Mouse (Mus musculus): ENCODE data around the gene Rps6kb2. TPM values are rescaled to one million over a fixed set of nuclear protein-coding genes. Genes with fewer than 3 reads are reported as not detected.

Gene Rps6kb2
- total RNA-seq, 2 experiments from 2014 or later = 16.5 to 16.8 TPM

GRCm38 (mm10) chr19:4106654-4107053 lies 56.5 kb downstream of the Rps6kb2 start:
- no peak for DNase-seq (ENCODE audit: low spot score)
- intact Hi-C loops (cut with DNase I) = no loop called here

DNA sequence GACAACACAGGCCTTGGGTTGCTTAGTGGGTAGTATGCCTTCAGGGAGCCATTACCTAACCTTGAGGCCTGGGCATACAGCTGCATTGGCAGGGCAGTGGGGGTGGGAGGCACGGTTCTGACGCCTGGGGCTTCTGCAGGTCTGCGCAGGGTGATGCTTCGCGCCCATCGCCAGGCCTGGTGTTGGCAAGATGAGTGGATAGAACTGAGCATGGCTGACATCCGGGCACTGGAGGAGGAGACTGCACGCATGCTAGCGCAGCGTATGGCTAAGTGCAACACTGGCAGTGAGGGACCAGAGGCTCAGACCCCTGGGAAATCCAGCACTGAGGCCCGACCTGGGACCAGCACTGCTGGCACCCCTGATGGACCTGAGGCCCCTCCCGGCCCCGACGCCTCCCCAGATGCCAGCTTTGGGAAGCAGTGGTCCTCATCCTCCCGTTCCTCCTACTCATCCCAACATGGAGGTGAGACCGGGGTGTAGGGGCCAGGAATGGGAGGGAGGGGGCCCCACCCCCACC lies 58.4 kb downstream of the Rps6kb2 start:
- intact Hi-C loops (cut with DNase I) = no loop called here
- DNase-seq (ENCODE audit: low spot score) = no peak

Other genes with a start within 250 kb of the Rps6kb2 start
- gene Aldh3b1, start 233.5 kb downstream of the Rps6kb2 start, total RNA-seq (2021) = 1 to 10 TPM; 1.8 TPM
- gene Unc93b1, start 228.2 kb downstream of the Rps6kb2 start, total RNA-seq (2021) = 10 to 100 TPM; 19.0 to 20.3 TPM
- gene Aldh3b3, start 204.7 kb downstream of the Rps6kb2 start, total RNA-seq (2021) = 1 to 10 TPM in 1 of 2 experiments, under 1 TPM in 1; 0.60 to 1.1 TPM
- gene Aldh3b2, start 191.0 kb downstream of the Rps6kb2 start, total RNA-seq (2021) = under 1 TPM; 0.14 to 0.23 TPM
- gene Acy3, start 176.8 kb downstream of the Rps6kb2 start, total RNA-seq (2021) = 10 to 100 TPM; 20.3 to 21.5 TPM
- not detected for gene Tbx10, start 170.6 kb downstream of the Rps6kb2 start, total RNA-seq (2021)
- gene Nudt8, start 162.8 kb downstream of the Rps6kb2 start, total RNA-seq (2021) = 100 to 1,000 TPM; 109 to 118 TPM
- gene Gm49405, start 162.7 kb downstream of the Rps6kb2 start, total RNA-seq (2021) = 1 to 10 TPM; 2.0 to 2.2 TPM
- gene Doc2g, start 160.0 kb downstream of the Rps6kb2 start, total RNA-seq (2021) = 100 to 1,000 TPM; 148 to 152 TPM
- gene Ndufv1, start 150.5 kb downstream of the Rps6kb2 start, total RNA-seq (2021) = 1,000 to 10,000 TPM; 1,136 to 1,167 TPM
- 100 to 1,000 TPM; 321 to 327 TPM for gene Gstp1, start 125.4 kb downstream of the Rps6kb2 start, total RNA-seq (2021)
- gene Gstp2, start 117.3 kb downstream of the Rps6kb2 start, total RNA-seq (2021) = 100 to 1,000 TPM in 1 of 2 experiments, 10 to 100 TPM in 1; 87.8 to 116 TPM
- not detected for gene Gstp3, start 103.8 kb downstream of the Rps6kb2 start, total RNA-seq (2021)
- gene Cabp2, start 81.8 kb downstream of the Rps6kb2 start, total RNA-seq (2021) = not detected
- 10 to 100 TPM; 36.6 to 45.1 TPM for gene Cdk2ap2, start 66.2 kb downstream of the Rps6kb2 start, total RNA-seq (2021)
- 10 to 100 TPM; 20.8 to 22.1 TPM for gene Pitpnm1, start 63.4 kb downstream of the Rps6kb2 start, total RNA-seq (2021)
- 10 to 100 TPM; 54.2 to 56.8 TPM for gene Aip, start 37.5 kb downstream of the Rps6kb2 start, total RNA-seq (2021)
- gene Gpr152, start 23.6 kb downstream of the Rps6kb2 start, total RNA-seq (2021) = not detected
- under 1 TPM in 1 of 2 experiments, not detected in 1; 0.31 TPM for gene Cabp4, start 19.3 kb downstream of the Rps6kb2 start, total RNA-seq (2021)
- gene Coro1b, start 14.7 kb downstream of the Rps6kb2 start, total RNA-seq (2021) = 10 to 100 TPM; 53.4 to 57.6 TPM
- gene Ptprcap, start 9.8 kb downstream of the Rps6kb2 start, total RNA-seq (2021) = 1 to 10 TPM in 1 of 2 experiments, under 1 TPM in 1; 0.94 to 1.5 TPM
- 10 to 100 TPM; 33.5 to 34.1 TPM for gene Carns1, start 12.1 kb upstream of the Rps6kb2 start, total RNA-seq (2021)
- 1 to 10 TPM; 9.2 to 9.3 TPM for gene Tbc1d10c, start 27.9 kb upstream of the Rps6kb2 start, total RNA-seq (2021)
- gene Ppp1ca, start 28.7 kb upstream of the Rps6kb2 start, total RNA-seq (2021) = 100 to 1,000 TPM; 337 TPM
- 1 to 10 TPM; 5.3 to 5.8 TPM for gene Rad9a, start 38.3 kb upstream of the Rps6kb2 start, total RNA-seq (2021)
- gene Clcf1, start 50.9 kb upstream of the Rps6kb2 start, total RNA-seq (2021) = 1 to 10 TPM in 1 of 2 experiments, under 1 TPM in 1; 0.94 to 2.0 TPM
- gene AC109138.7, start 51.0 kb upstream of the Rps6kb2 start, total RNA-seq (2021) = not detected
- gene Pold4, start 68.5 kb upstream of the Rps6kb2 start, total RNA-seq (2021) = 10 to 100 TPM in 1 of 2 experiments, 1 to 10 TPM in 1; 9.7 to 11.1 TPM
- gene Ssh3, start 105.8 kb upstream of the Rps6kb2 start, total RNA-seq (2021) = 1 to 10 TPM; 5.8 to 6.6 TPM
- 1 to 10 TPM; 1.2 to 1.5 TPM for gene Ankrd13d, start 119.8 kb upstream of the Rps6kb2 start, total RNA-seq (2021)
- gene Grk2, start 142.9 kb upstream of the Rps6kb2 start, total RNA-seq (2021) = 10 to 100 TPM; 49.3 to 57.9 TPM
- gene Kdm2a, start 234.9 kb upstream of the Rps6kb2 start, total RNA-seq (2021) = 10 to 100 TPM; 35.3 to 44.0 TPM